In genomic region chr4:57111992-57112540, GRCm38 (mm10) we compare ENCODE assay signal across 23 mouse cellular contexts. TPM values are rescaled to one million over a fixed set of nuclear protein-coding genes. Genes with fewer than 3 reads are reported as not detected.
DNase-seq lines count a peak whose midpoint lies in the region; ATAC-seq and TF ChIP-seq lines count a peak whose summit lies in the region.
"Had no signal": no experiment of that assay in that cellular context is flagged by ENCODE, and none has a peak within 500 bp of the region (broad histone marks: within the 10 kb centered on the region; RNA-seq: fewer than 3 reads in every experiment).

No protein-coding gene starts in this region.

- no peak overlapping the region for H3K4me3 ChIP-seq in cerebellum, adult 2 months (replicated peaks; ENCODE audit: insufficient read depth, low read depth, low read length)
- no peak overlapping the region for H3K4me3 ChIP-seq in hindbrain, embryonic 13.5 days
- no peak overlapping the region for H3K4me3 ChIP-seq in hindbrain, embryonic 14.5 days (replicated peaks; ENCODE audit: low read length)
- H3K4me3 ChIP-seq in liver, embryonic 15.5 days (replicated peaks), result no peak overlapping the region
- H3K4me3 ChIP-seq: embryonic facial prominence, embryonic 10.5 days; embryonic facial prominence, embryonic 12.5 days; forebrain, embryonic 13.5 days; forebrain, embryonic 15.5 days had no signal

- no peak for DNase-seq in cerebellum, adult 9-11 months
- no peak for DNase-seq in cerebellum, adult 2 months
- DNase-seq in cerebellum, postnatal 4 days (ENCODE audit: low spot score in 2 of 2), result no peak
- DNase-seq in hindbrain, embryonic 14.5 days (ENCODE audit: low spot score), result no peak
- no peak for DNase-seq in liver
- DNase-seq: adrenal gland, adult 8-10 months; adrenal gland, postnatal 14 days; adrenal gland, postnatal 36 days; B cell, adult 2 months; cerebellum, adult 18-20 months; forebrain, postnatal 0 days had no signal

- H3K9me3 ChIP-seq in hindbrain, embryonic 13.5 days, result no peaks in the 10 kb centered on the region
- no peaks in the 10 kb centered on the region for H3K9me3 ChIP-seq in hindbrain, embryonic 14.5 days (ENCODE audit: control insufficient read depth, low read length)
- no peaks in the 10 kb centered on the region for H3K9me3 ChIP-seq in liver, embryonic 15.5 days (replicated peaks)
- H3K9me3 ChIP-seq: embryonic facial prominence, embryonic 10.5 days; embryonic facial prominence, embryonic 12.5 days; forebrain, embryonic 13.5 days; forebrain, embryonic 15.5 days had no signal

- WGBS in cerebellum, adult 2 months, result 36% methylated on average over 11 of the region's 11 CpGs
- 91% methylated on average over 11 of the region's 11 CpGs for WGBS in hindbrain, embryonic 13.5 days
- 90% methylated on average over 11 of the region's 11 CpGs for WGBS in hindbrain, embryonic 14.5 days
- 71% methylated on average over 11 of the region's 11 CpGs for whole genome bisulfite sequencing in liver, embryonic 15.5 days (ENCODE audit: insufficient replicate concordance)

- H3K9ac ChIP-seq in hindbrain, embryonic 13.5 days, result no peak overlapping the region
- H3K9ac ChIP-seq in hindbrain, embryonic 14.5 days, result no peak overlapping the region
- no peak overlapping the region for H3K9ac ChIP-seq in liver, embryonic 15.5 days
- H3K9ac ChIP-seq: embryonic facial prominence, embryonic 12.5 days; forebrain, embryonic 13.5 days; forebrain, embryonic 15.5 days; forebrain, postnatal 0 days had no signal

- H3K27me3 ChIP-seq in cerebellum, adult 2 months (ENCODE audit: control insufficient read depth, insufficient read depth, low read length), result no peaks in the 10 kb centered on the region
- H3K27me3 ChIP-seq in hindbrain, embryonic 13.5 days, result no peaks in the 10 kb centered on the region
- H3K27me3 ChIP-seq in hindbrain, embryonic 14.5 days (ENCODE audit: control insufficient read depth, insufficient read depth, low read length), result no peaks in the 10 kb centered on the region
- no peaks in the 10 kb centered on the region for H3K27me3 ChIP-seq in liver, embryonic 15.5 days
- H3K27me3 ChIP-seq: CH12.LX; forebrain, embryonic 13.5 days; forebrain, embryonic 15.5 days; Patski had no signal

- no peaks in the 10 kb centered on the region for H3K36me3 ChIP-seq in hindbrain, embryonic 13.5 days
- no peaks in the 10 kb centered on the region for H3K36me3 ChIP-seq in hindbrain, embryonic 14.5 days (replicated peaks; ENCODE audit: control insufficient read depth, insufficient read depth)
- H3K36me3 ChIP-seq in liver, embryonic 15.5 days (replicated peaks), result no peaks in the 10 kb centered on the region
- H3K36me3 ChIP-seq: embryonic facial prominence, embryonic 10.5 days; embryonic facial prominence, embryonic 12.5 days; forebrain, embryonic 15.5 days; G1E had no signal

- peaks cover 40% of the 10 kb centered on the region for H3K4me1 ChIP-seq in cerebellum, adult 2 months (ENCODE audit: control insufficient read depth, insufficient read depth, low read length)
- H3K4me1 ChIP-seq in hindbrain, embryonic 13.5 days (replicated peaks), result peaks cover 8% of the 10 kb centered on the region; the same call in 1 of the 2 replicates
- no peaks in the 10 kb centered on the region for H3K4me1 ChIP-seq in hindbrain, embryonic 14.5 days (replicated peaks; ENCODE audit: control insufficient read depth, insufficient read depth, low read length)
- peaks cover 42% of the 10 kb centered on the region for H3K4me1 ChIP-seq in liver, embryonic 15.5 days (replicated peaks)

- no peak for TF ChIP-seq CTCF in cerebellum, adult 2 months (IDR thresholded peaks at IDR 0.05; ENCODE audit: borderline replicate concordance, insufficient read depth, low read depth, low read length)

- no peak overlapping the region for H3K4me2 ChIP-seq in hindbrain, embryonic 13.5 days
- H3K4me2 ChIP-seq in hindbrain, embryonic 14.5 days (replicated peaks), result no peak overlapping the region
- H3K4me2 ChIP-seq in liver, embryonic 15.5 days, result no peak overlapping the region
- H3K4me2 ChIP-seq: embryonic facial prominence, embryonic 12.5 days; forebrain, embryonic 13.5 days; forebrain, embryonic 15.5 days had no signal

- peak overlapping the region; percentile 8; the same call in 1 of the 2 replicates for H3K27ac ChIP-seq in cerebellum, adult 2 months (ENCODE audit: insufficient read depth, low read length)
- no peak overlapping the region for H3K27ac ChIP-seq in hindbrain, embryonic 13.5 days
- H3K27ac ChIP-seq in hindbrain, embryonic 14.5 days, result no peak overlapping the region
- 0 out of 2 replicates have a peak overlapping the region, but pooled peaks have one; percentile 0 for H3K27ac ChIP-seq in liver, embryonic 15.5 days (replicated peaks)
- H3K27ac ChIP-seq: embryonic facial prominence, embryonic 10.5 days; embryonic facial prominence, embryonic 12.5 days; forebrain, embryonic 13.5 days; forebrain, embryonic 15.5 days had no signal

- TF ChIP-seq POLR2A in cerebellum, adult 2 months (IDR thresholded peaks at IDR 0.05; ENCODE audit: borderline replicate concordance, insufficient read depth, low read length), result no peak

- peak; percentile 52; the same call in 1 of the 2 replicates for ATAC-seq in cerebellum, adult (ENCODE audit: insufficient number of reproducible peaks, low FRiP score, low TSS enrichment)
- ATAC-seq in hindbrain, embryonic 13.5 days (ENCODE audit: low FRiP score), result 0 out of 2 replicates have a peak, but pooled peaks have one; percentile 30
- ATAC-seq in hindbrain, embryonic 14.5 days (ENCODE audit: low FRiP score), result no peak
- ATAC-seq in liver, embryonic 15.5 days (ENCODE audit: insufficient read depth), result no peak
- ATAC-seq: activated CD4-positive, CD25-positive, alpha-beta regulatory T cell, adult 4 months; CD4-positive, CD25-positive, alpha-beta regulatory T cell, adult 4 months; forebrain, embryonic 13.5 days; forebrain, embryonic 15.5 days; forebrain, postnatal 0 days; Patski had no signal

RNA-seq across cellular contexts. Expression of gene Epb41l4b, which starts 31.2 kb away (rescaled TPM):
- polyA plus RNA-seq in cerebellum, adult 2 months (2012; rRNA removed), result 37.4 and 40.4 TPM in 2 replicates
- 1.7 and 2.1 TPM in 2 replicates for polyA plus RNA-seq in hindbrain, embryonic 13.5 days (2015; fragmentation: Nextera tagmentation; extraction: Ambion mirVana)
- polyA plus RNA-seq in hindbrain, embryonic 14.5 days (2014; fragmentation: Nextera tagmentation; extraction: Ambion mirVana), result 3.8 and 4.2 TPM in 2 replicates
- 2.0 and 2.4 TPM in 2 replicates for polyA plus RNA-seq in liver, embryonic 15.5 days (2015; fragmentation: Nextera tagmentation; extraction: Ambion mirVana)
- polyA plus RNA-seq: activated CD4-positive, CD25-positive, alpha-beta regulatory T cell, adult 4 months; CD4-positive, CD25-positive, alpha-beta regulatory T cell, adult 4 months; G1E had no signal

Comparison
In these comparisons a context has a peak if more than half of its experiments do, and no peak if none do; other contexts are left out.
1. ATAC-seq: peak in cerebellum, adult (single experiment) and hindbrain, embryonic 13.5 days (single experiment); none in hindbrain, embryonic 14.5 days (single experiment) and liver, embryonic 15.5 days (single experiment).
2. H3K27ac ChIP-seq: peak in cerebellum, adult 2 months (single experiment) and liver, embryonic 15.5 days (single experiment); none in hindbrain, embryonic 13.5 days (single experiment) and hindbrain, embryonic 14.5 days (single experiment).